Mouse (Mus musculus): ENCODE results near the gene Dnajb4. TPM values are rescaled to one million over a fixed set of nuclear protein-coding genes. Genes with fewer than 3 reads are reported as not detected.
"Not testable (repeated sequence)": the region's sequence is repeated elsewhere in the genome, so short reads cannot be mapped to it uniquely, and the experiment has no call there.

Gene Dnajb4
- polyA plus RNA-seq, 1 experiment, result 1.4 TPM

GRCm38 (mm10) chr3:152201181-152201580, 8.9 kb downstream of the Dnajb4 start:
- Histone ChIP-seq H3K36me3 (ENCODE audit: control insufficient read depth, insufficient read depth, low read length) (no peaks in the 10 kb centered on the region), H3K27ac (ENCODE audit: insufficient read depth, low read depth, low read length) (peak overlapping the region; percentile 41; the same call in 1 of the 2 replicates), H3K4me1 (ENCODE audit: control insufficient read depth, insufficient read depth, insufficient read length, low read length) (peaks cover 10% of the 10 kb centered on the region; the same call in 1 of the 2 replicates), H3K27me3 (ENCODE audit: control insufficient read depth, insufficient read depth, low read length) (no peaks in the 10 kb centered on the region), H3K4me3 (ENCODE audit: low read depth, low read length) (no peak overlapping the region)
- 45% methylated on average over 3 of the region's 3 CpGs for WGBS
- TF ChIP-seq CTCF (IDR thresholded peaks at IDR 0.05; ENCODE audit: extremely low read depth, insufficient read length, insufficient replicate concordance, low read depth, low read length), result no peak
- no peak for TF ChIP-seq POLR2A (IDR thresholded peaks at IDR 0.05; ENCODE audit: low read depth, low read length)

GRCm38 (mm10) chr3:152199125-152199524, 11.0 kb downstream of the Dnajb4 start:
- TF ChIP-seq CTCF (IDR thresholded peaks at IDR 0.05; ENCODE audit: extremely low read depth, insufficient read length, insufficient replicate concordance, low read depth, low read length), result no peak
- no peak for TF ChIP-seq POLR2A (IDR thresholded peaks at IDR 0.05; ENCODE audit: low read depth, low read length)
- Histone ChIP-seq H3K4me1 (ENCODE audit: control insufficient read depth, insufficient read depth, insufficient read length, low read length) (peaks cover 8% of the 10 kb centered on the region; the same call in 1 of the 2 replicates), H3K27me3 (ENCODE audit: control insufficient read depth, insufficient read depth, low read length) (no peaks in the 10 kb centered on the region), H3K4me3 (ENCODE audit: low read depth, low read length) (no peak overlapping the region), H3K36me3 (ENCODE audit: control insufficient read depth, insufficient read depth, low read length) (no peaks in the 10 kb centered on the region), H3K27ac (ENCODE audit: insufficient read depth, low read depth, low read length) (no peak overlapping the region)
- 83% methylated on average over 3 of the region's 3 CpGs for WGBS

DNA sequence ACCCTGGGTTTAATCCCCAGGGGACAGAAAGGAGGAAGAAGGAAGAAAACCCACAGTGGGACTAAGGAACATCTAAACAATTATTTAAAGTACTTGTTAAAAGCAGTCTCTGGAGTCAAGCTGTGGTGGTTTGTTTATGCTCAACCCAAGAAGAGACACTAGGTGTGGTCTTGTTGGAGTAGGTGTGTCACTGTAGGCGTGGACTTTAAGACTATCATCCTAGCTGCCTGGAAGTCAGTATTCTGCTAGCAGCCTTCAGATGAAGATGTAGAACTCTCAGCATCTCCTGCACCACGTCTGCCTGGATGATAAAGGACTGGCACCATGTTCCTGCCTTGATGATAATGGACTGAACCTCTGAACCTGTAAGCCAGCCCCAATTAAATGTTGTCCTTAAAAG, 12.9 kb downstream of the Dnajb4 start:
- not testable (repeated sequence) for H3K36me3 ChIP-seq (ENCODE audit: control insufficient read depth, insufficient read depth, low read length); H3K27ac ChIP-seq (ENCODE audit: insufficient read depth, low read depth, low read length); H3K27me3 ChIP-seq (ENCODE audit: control insufficient read depth, insufficient read depth, low read length); H3K4me3 ChIP-seq (ENCODE audit: low read depth, low read length); H3K4me1 ChIP-seq (ENCODE audit: control insufficient read depth, insufficient read depth, insufficient read length, low read length)
- 23% methylated on average over 2 of the region's 2 CpGs for WGBS

GRCm38 (mm10) chr3:152193635-152194097, 16.4 kb downstream of the Dnajb4 start:
- H3K4me1 ChIP-seq (ENCODE audit: control insufficient read depth, insufficient read depth, insufficient read length, low read length), result no peaks in the 10 kb centered on the region; the same call in 1 of the 2 replicates
- no peaks in the 10 kb centered on the region for H3K36me3 ChIP-seq (ENCODE audit: control insufficient read depth, insufficient read depth, low read length)
- H3K4me3 ChIP-seq (ENCODE audit: low read depth, low read length), result peak overlapping the region; percentile 13
- WGBS, result under 1% methylated on average over 17 of the region's 17 CpGs
- H3K27ac ChIP-seq (ENCODE audit: insufficient read depth, low read depth, low read length), result peak overlapping the region; percentile 83
- TF ChIP-seq POLR2A (IDR thresholded peaks at IDR 0.05; ENCODE audit: low read depth, low read length) (peak; percentile 98), CTCF (IDR thresholded peaks at IDR 0.05; ENCODE audit: extremely low read depth, insufficient read length, insufficient replicate concordance, low read depth, low read length) (no peak)
- no peaks in the 10 kb centered on the region for H3K27me3 ChIP-seq (ENCODE audit: control insufficient read depth, insufficient read depth, low read length)

DNA sequence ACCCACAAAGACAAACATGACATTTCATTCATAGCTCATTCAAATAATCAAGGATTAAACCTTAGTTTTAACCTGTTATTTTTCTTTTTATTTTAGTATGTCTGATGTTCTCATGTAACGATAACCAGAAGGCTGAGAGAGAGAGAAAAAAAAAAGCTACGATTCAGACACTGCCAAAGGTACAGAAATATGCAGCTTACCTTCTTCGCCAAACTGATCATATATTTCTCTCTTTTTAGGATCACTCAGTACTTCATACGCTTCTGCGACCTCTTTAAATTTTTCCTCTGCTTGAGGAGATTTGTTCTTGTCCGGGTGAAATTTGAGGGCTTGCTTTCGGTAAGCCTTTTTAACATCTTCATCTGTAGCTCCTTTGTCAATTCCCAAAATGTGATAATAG, 16.9 kb downstream of the Dnajb4 start:
- WGBS, result 1% methylated on average over 7 of the region's 7 CpGs

DNA sequence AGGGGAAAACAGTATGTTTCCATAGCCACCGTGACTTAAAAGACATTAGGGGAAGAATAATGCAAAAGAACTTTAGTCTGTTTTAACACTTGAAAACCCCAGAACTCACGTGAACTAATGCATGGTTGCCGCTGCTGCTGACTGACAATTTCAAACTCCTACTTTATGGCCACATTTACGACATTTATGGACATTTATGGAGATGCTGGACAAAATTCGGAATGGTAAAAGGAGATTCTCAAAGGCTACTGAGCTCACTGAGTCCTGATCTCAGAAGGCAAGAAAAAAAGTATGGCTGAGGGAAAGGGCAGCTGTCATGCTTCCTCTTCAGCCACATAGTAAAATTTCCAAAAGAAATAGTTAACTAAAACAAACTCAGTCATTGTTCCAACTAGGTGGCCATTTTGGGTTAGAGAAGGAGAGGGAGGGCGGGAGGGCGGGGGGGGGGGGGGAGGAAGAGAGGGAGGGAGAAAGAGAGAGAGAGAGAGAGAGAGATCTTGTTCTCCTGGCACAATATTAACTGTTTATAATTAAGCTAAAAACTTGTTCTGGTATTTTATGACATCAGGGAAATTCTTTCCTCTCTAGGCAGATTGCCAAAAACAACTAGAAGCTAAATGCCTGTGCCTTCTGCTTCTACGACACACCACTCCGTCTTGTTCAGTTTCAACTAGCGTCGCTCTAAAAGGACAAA, 17.7 kb downstream of the Dnajb4 start:
- WGBS, result 2% methylated on average over 11 of the region's 11 CpGs
- peak overlapping the region; percentile 54 for H3K27ac ChIP-seq (ENCODE audit: insufficient read depth, low read depth, low read length)
- H3K27me3 ChIP-seq (ENCODE audit: control insufficient read depth, insufficient read depth, low read length), result no peaks in the 10 kb centered on the region
- H3K4me1 ChIP-seq (ENCODE audit: control insufficient read depth, insufficient read depth, insufficient read length, low read length), result no peaks in the 10 kb centered on the region; the same call in 1 of the 2 replicates
- no peak overlapping the region; the same call in 1 of the 2 replicates for H3K4me3 ChIP-seq (ENCODE audit: low read depth, low read length)
- no peaks in the 10 kb centered on the region for H3K36me3 ChIP-seq (ENCODE audit: control insufficient read depth, insufficient read depth, low read length)
- TF ChIP-seq CTCF (IDR thresholded peaks at IDR 0.05; ENCODE audit: extremely low read depth, insufficient read length, insufficient replicate concordance, low read depth, low read length), result no peak
- no peak for TF ChIP-seq POLR2A (IDR thresholded peaks at IDR 0.05; ENCODE audit: low read depth, low read length)

More for the DNA sequence above, 16.9 kb downstream of the Dnajb4 start:
- Histone ChIP-seq H3K27me3 (ENCODE audit: control insufficient read depth, insufficient read depth, low read length) (no peaks in the 10 kb centered on the region), H3K4me3 (ENCODE audit: low read depth, low read length) (no peak overlapping the region), H3K27ac (ENCODE audit: insufficient read depth, low read depth, low read length) (peak overlapping the region; percentile 83), H3K36me3 (ENCODE audit: control insufficient read depth, insufficient read depth, low read length) (no peaks in the 10 kb centered on the region), H3K4me1 (ENCODE audit: control insufficient read depth, insufficient read depth, insufficient read length, low read length) (no peaks in the 10 kb centered on the region; the same call in 1 of the 2 replicates)
- TF ChIP-seq POLR2A (IDR thresholded peaks at IDR 0.05; ENCODE audit: low read depth, low read length) (no peak), CTCF (IDR thresholded peaks at IDR 0.05; ENCODE audit: extremely low read depth, insufficient read length, insufficient replicate concordance, low read depth, low read length) (no peak)

- WGBS, result 7% methylated on average over 6 of the region's 6 CpGs
- no peaks in the 10 kb centered on the region for H3K27me3 ChIP-seq (ENCODE audit: control insufficient read depth, insufficient read depth, low read length)
- no peaks in the 10 kb centered on the region; the same call in 1 of the 2 replicates for H3K4me1 ChIP-seq (ENCODE audit: control insufficient read depth, insufficient read depth, insufficient read length, low read length)
- TF ChIP-seq CTCF (IDR thresholded peaks at IDR 0.05; ENCODE audit: extremely low read depth, insufficient read length, insufficient replicate concordance, low read depth, low read length) (no peak), POLR2A (IDR thresholded peaks at IDR 0.05; ENCODE audit: low read depth, low read length) (no peak)
- H3K27ac ChIP-seq (ENCODE audit: insufficient read depth, low read depth, low read length), result peak overlapping the region; percentile 54
- peak overlapping the region; percentile 49 for H3K4me3 ChIP-seq (ENCODE audit: low read depth, low read length)
- no peaks in the 10 kb centered on the region for H3K36me3 ChIP-seq (ENCODE audit: control insufficient read depth, insufficient read depth, low read length)
These were observed 18.3 kb downstream of the Dnajb4 start for GRCm38 (mm10) chr3:152191791-152192237.
